Mouse (Mus musculus): ENCODE results near the gene Map4. TPM values are rescaled to one million over a fixed set of nuclear protein-coding genes. Genes with fewer than 3 reads are reported as not detected.
A peak's percentile ranks its signal among the peaks of the same experiment; 100 is the strongest.

The Map4 gene
- polyA plus RNA-seq, 1 experiment from 2014 or later, result 144 TPM

DNA sequence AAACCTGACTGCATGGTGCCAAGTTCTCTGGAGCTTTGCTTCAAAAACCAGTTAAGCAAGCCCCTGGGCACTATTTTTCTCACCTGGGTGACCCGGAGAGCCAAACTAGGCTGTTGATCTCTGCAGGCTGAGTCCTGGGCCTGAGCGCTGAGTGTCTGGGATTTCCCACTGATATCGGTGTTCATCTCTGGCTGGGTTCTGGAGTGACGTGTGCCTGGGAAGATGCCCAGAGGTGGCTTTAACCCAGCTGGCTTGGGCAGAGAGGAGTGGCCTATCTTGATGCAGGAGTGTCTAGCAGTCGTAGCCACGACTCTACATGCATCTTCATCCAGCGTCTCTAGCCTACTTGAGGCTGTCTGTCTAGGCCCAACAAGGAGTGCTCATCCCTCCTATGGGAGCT lies 19.5 kb upstream of the Map4 start:
- ATAC-seq, result no peak
- WGBS, result 84% methylated on average over 7 of the region's 7 CpGs
- H3K27me3 ChIP-seq (replicated peaks; ENCODE audit: control insufficient read depth, insufficient read depth, low read length), result no peaks in the 10 kb centered on the region
- H3K27ac ChIP-seq (ENCODE audit: low read length), result no peak overlapping the region
- H3K4me1 ChIP-seq (replicated peaks; ENCODE audit: control insufficient read depth, insufficient read depth, low read length), result no peaks in the 10 kb centered on the region
- no peak overlapping the region for H3K4me3 ChIP-seq (replicated peaks; ENCODE audit: low read length)
- no peak overlapping the region for H3K9ac ChIP-seq (replicated peaks; ENCODE audit: low read depth, low read length)
- no peaks in the 10 kb centered on the region for H3K9me3 ChIP-seq (ENCODE audit: control insufficient read depth, low read length)
- no peak overlapping the region for H3K4me2 ChIP-seq (ENCODE audit: low read length)
- no peaks in the 10 kb centered on the region for H3K36me3 ChIP-seq (ENCODE audit: control insufficient read depth, insufficient read depth)

- no peaks in the 10 kb centered on the region for H3K36me3 ChIP-seq (ENCODE audit: control insufficient read depth, insufficient read depth)
- H3K4me3 ChIP-seq (replicated peaks; ENCODE audit: low read length), result no peak overlapping the region
- no peak overlapping the region for H3K27ac ChIP-seq (ENCODE audit: low read length)
- H3K9me3 ChIP-seq (ENCODE audit: control insufficient read depth, low read length), result no peaks in the 10 kb centered on the region
- no peaks in the 10 kb centered on the region for H3K27me3 ChIP-seq (replicated peaks; ENCODE audit: control insufficient read depth, insufficient read depth, low read length)
- H3K9ac ChIP-seq (replicated peaks; ENCODE audit: low read depth, low read length), result no peak overlapping the region
- no peak for ATAC-seq
- no peak overlapping the region for H3K4me2 ChIP-seq (ENCODE audit: low read length)
- no peaks in the 10 kb centered on the region for H3K4me1 ChIP-seq (replicated peaks; ENCODE audit: control insufficient read depth, insufficient read depth, low read length)
- 79% methylated on average over 4 of the region's 4 CpGs for WGBS
Observed at GRCm38 (mm10) chr9:109914269-109914926, 16.9 kb upstream of the Map4 start.

DNA sequence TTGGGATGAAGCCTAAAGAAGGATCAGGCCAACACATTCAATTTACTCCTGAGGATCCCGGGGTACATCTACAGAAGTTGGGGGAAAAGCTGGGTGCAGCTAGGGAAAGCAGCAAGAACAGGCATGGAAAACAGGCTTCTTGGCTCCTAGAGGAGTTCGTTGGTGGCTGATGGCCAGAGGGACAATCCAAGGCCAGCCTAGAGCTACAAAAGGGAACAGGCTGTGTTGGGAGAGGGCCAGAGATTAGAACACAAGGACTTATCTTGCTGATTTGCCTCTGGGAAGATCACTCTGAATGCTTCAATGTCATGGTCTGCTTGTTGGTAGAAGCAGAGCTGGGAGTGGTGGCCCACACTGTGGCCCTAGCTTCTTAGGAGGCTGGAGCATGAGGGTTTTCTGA lies 13.3 kb upstream of the Map4 start:
- H3K36me3 ChIP-seq (ENCODE audit: control insufficient read depth, insufficient read depth), result no peaks in the 10 kb centered on the region
- no peak overlapping the region for H3K27ac ChIP-seq (ENCODE audit: low read length)
- 79% methylated on average over 2 of the region's 2 CpGs for WGBS
- no peak overlapping the region for H3K4me3 ChIP-seq (replicated peaks; ENCODE audit: low read length)
- H3K4me1 ChIP-seq (replicated peaks; ENCODE audit: control insufficient read depth, insufficient read depth, low read length), result no peaks in the 10 kb centered on the region
- no peak for ATAC-seq
- H3K4me2 ChIP-seq (ENCODE audit: low read length), result no peak overlapping the region
- H3K27me3 ChIP-seq (replicated peaks; ENCODE audit: control insufficient read depth, insufficient read depth, low read length), result no peaks in the 10 kb centered on the region
- no peaks in the 10 kb centered on the region for H3K9me3 ChIP-seq (ENCODE audit: control insufficient read depth, low read length)
- H3K9ac ChIP-seq (replicated peaks; ENCODE audit: low read depth, low read length), result no peak overlapping the region

- Histone ChIP-seq H3K9me3 (ENCODE audit: control insufficient read depth, low read length) (no peaks in the 10 kb centered on the region), H3K27me3 (replicated peaks; ENCODE audit: control insufficient read depth, insufficient read depth, low read length) (no peaks in the 10 kb centered on the region), H3K4me3 (replicated peaks; ENCODE audit: low read length) (no peak overlapping the region), H3K9ac (replicated peaks; ENCODE audit: low read depth, low read length) (no peak overlapping the region), H3K4me2 (ENCODE audit: low read length) (no peak overlapping the region), H3K4me1 (replicated peaks; ENCODE audit: control insufficient read depth, insufficient read depth, low read length) (peaks cover 12% of the 10 kb centered on the region), H3K36me3 (ENCODE audit: control insufficient read depth, insufficient read depth) (no peaks in the 10 kb centered on the region), H3K27ac (ENCODE audit: low read length) (no peak overlapping the region)
- WGBS, result 96% methylated on average over 3 of the region's 3 CpGs
- no peak for ATAC-seq
Observed at GRCm38 (mm10) chr9:109929131-109929530, 2.1 kb upstream of the Map4 start.

DNA sequence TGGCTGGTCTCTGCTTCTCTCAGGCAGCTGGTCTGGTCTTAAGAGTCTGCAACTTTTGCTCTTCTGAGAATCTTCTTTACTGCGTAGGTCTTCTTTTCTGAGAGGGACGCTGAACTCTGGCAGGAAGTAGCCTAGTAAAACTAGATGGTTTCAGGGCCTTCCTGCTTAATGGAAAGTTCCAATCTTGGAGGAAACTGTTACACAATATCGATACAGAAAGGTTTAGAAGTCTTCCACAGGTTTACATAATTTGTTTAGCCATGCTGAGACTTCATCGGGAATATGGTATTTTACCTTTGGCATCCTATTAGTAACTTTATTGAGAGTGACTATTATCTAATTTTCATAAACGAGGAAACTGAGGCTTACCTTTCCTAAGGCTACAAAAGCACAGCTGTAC lies 1.2 kb upstream of the Map4 start:
- Histone ChIP-seq H3K27ac (ENCODE audit: low read length) (no peak overlapping the region), H3K4me1 (replicated peaks; ENCODE audit: control insufficient read depth, insufficient read depth, low read length) (peaks cover 12% of the 10 kb centered on the region), H3K27me3 (replicated peaks; ENCODE audit: control insufficient read depth, insufficient read depth, low read length) (no peaks in the 10 kb centered on the region), H3K36me3 (ENCODE audit: control insufficient read depth, insufficient read depth) (no peaks in the 10 kb centered on the region), H3K4me3 (replicated peaks; ENCODE audit: low read length) (no peak overlapping the region), H3K4me2 (ENCODE audit: low read length) (no peak overlapping the region), H3K9me3 (ENCODE audit: control insufficient read depth, low read length) (no peaks in the 10 kb centered on the region), H3K9ac (replicated peaks; ENCODE audit: low read depth, low read length) (no peak overlapping the region)
- 92% methylated on average over 5 of the region's 5 CpGs for WGBS
- ATAC-seq, result no peak

DNA sequence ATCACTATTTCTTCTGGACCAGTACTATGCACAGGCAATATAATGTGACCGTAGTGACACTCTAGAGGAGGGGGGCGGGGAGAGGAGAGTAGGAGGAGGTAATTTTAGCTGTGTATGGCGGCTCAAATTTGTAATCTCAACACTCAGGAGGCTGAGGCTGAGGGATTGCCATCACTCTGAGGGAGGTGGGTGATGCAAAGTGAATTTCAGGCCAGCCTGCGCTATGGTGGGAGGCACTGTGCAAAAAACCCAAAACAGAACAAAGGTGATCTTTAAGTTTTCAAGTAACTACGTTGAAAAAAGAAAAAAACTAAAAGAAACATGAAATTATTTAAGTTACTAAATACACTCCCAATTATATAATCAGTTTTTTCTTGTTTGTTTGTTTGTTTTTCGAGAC lies 508 bp upstream of the Map4 start:
- Histone ChIP-seq H3K36me3 (ENCODE audit: control insufficient read depth, insufficient read depth) (no peaks in the 10 kb centered on the region), H3K4me1 (replicated peaks; ENCODE audit: control insufficient read depth, insufficient read depth, low read length) (peaks cover 12% of the 10 kb centered on the region), H3K9me3 (ENCODE audit: control insufficient read depth, low read length) (no peaks in the 10 kb centered on the region), H3K27ac (ENCODE audit: low read length) (peak overlapping the region; percentile 96), H3K4me3 (replicated peaks; ENCODE audit: low read length) (peak overlapping the region; percentile 95), H3K4me2 (ENCODE audit: low read length) (peak overlapping the region; percentile 47), H3K27me3 (replicated peaks; ENCODE audit: control insufficient read depth, insufficient read depth, low read length) (no peaks in the 10 kb centered on the region), H3K9ac (replicated peaks; ENCODE audit: low read depth, low read length) (no peak overlapping the region)
- whole genome bisulfite sequencing, result 72% methylated on average over 6 of the region's 6 CpGs
- no peak for ATAC-seq

DNA sequence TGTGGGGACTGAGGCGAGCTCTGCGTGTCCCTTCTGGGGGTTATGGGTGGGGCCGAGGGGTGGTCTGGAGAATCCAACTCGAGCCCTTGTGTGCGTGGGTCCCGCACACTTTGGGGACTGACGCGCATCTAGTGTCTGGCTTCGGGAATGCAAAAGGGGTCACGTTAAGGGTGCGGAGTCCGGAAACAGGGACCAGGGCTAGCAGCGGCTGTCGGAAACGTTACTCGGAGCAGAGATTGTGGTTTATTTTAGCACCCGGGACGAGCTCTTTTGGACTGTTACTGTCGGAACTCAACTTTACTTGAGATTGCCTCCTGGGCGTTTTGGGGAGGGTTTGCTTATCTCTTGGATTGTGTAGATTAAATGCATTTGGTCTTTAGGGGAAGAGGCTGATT lies 1.1 kb downstream of the Map4 start:
- Histone ChIP-seq H3K4me3 (replicated peaks; ENCODE audit: low read length) (peak overlapping the region; percentile 95), H3K36me3 (ENCODE audit: control insufficient read depth, insufficient read depth) (no peaks in the 10 kb centered on the region), H3K9me3 (ENCODE audit: control insufficient read depth, low read length) (no peaks in the 10 kb centered on the region), H3K4me2 (ENCODE audit: low read length) (peak overlapping the region; percentile 67), H3K27ac (ENCODE audit: low read length) (peak overlapping the region; percentile 96), H3K4me1 (replicated peaks; ENCODE audit: control insufficient read depth, insufficient read depth, low read length) (peaks cover 12% of the 10 kb centered on the region), H3K9ac (replicated peaks; ENCODE audit: low read depth, low read length) (peak overlapping the region; percentile 93), H3K27me3 (replicated peaks; ENCODE audit: control insufficient read depth, insufficient read depth, low read length) (no peaks in the 10 kb centered on the region)
- WGBS, result 0% methylated on average over 20 of the region's 20 CpGs
- ATAC-seq, result no peak

- ATAC-seq, result no peak
Observed at GRCm38 (mm10) chr9:109932756-109933375, 1.6 kb downstream of the Map4 start.

GRCm38 (mm10) chr9:109939401-109939800 lies 8.1 kb downstream of the Map4 start:
- H3K27me3 ChIP-seq (replicated peaks; ENCODE audit: control insufficient read depth, insufficient read depth, low read length), result no peaks in the 10 kb centered on the region
- H3K4me1 ChIP-seq (replicated peaks; ENCODE audit: control insufficient read depth, insufficient read depth, low read length), result no peaks in the 10 kb centered on the region
- no peak for ATAC-seq
- H3K4me2 ChIP-seq (ENCODE audit: low read length), result no peak overlapping the region
- no peak overlapping the region for H3K9ac ChIP-seq (replicated peaks; ENCODE audit: low read depth, low read length)
- no peak overlapping the region for H3K4me3 ChIP-seq (replicated peaks; ENCODE audit: low read length)
- 96% methylated on average over 3 of the region's 3 CpGs for WGBS
- no peak overlapping the region for H3K27ac ChIP-seq (ENCODE audit: low read length)
- H3K36me3 ChIP-seq (ENCODE audit: control insufficient read depth, insufficient read depth), result no peaks in the 10 kb centered on the region
- no peaks in the 10 kb centered on the region for H3K9me3 ChIP-seq (ENCODE audit: control insufficient read depth, low read length)

More at GRCm38 (mm10) chr9:109932756-109933375, 1.6 kb downstream of the Map4 start:
- Histone ChIP-seq H3K27ac (ENCODE audit: low read length) (peak overlapping the region; percentile 96), H3K4me3 (replicated peaks; ENCODE audit: low read length) (peak overlapping the region; percentile 95), H3K36me3 (ENCODE audit: control insufficient read depth, insufficient read depth) (no peaks in the 10 kb centered on the region), H3K4me2 (ENCODE audit: low read length) (peak overlapping the region; percentile 67), H3K9me3 (ENCODE audit: control insufficient read depth, low read length) (no peaks in the 10 kb centered on the region), H3K4me1 (replicated peaks; ENCODE audit: control insufficient read depth, insufficient read depth, low read length) (peaks cover 12% of the 10 kb centered on the region), H3K9ac (replicated peaks; ENCODE audit: low read depth, low read length) (peak overlapping the region; percentile 93), H3K27me3 (replicated peaks; ENCODE audit: control insufficient read depth, insufficient read depth, low read length) (no peaks in the 10 kb centered on the region)
- 2% methylated on average over 12 of the region's 12 CpGs for WGBS
